Mouse (Mus musculus) retina, postnatal 1 day (tissue): Measurements from ENCODE around the gene Vcam1.
A peak's percentile ranks its signal among the peaks of the same experiment; 100 is the strongest.

Experiments
- DNase-seq: peaks from one replicate; pipeline ENCODE4 v3.0.0-alpha.2; 2012

Vcam1 gene

GRCm38 (mm10) chr3:116080939-116081676, 48.4 kb downstream of the Vcam1 start:
- DNase-seq, result no peak

GRCm38 (mm10) chr3:116080166-116080788, 49.2 kb downstream of the Vcam1 start:
- no peak for DNase-seq

GRCm38 (mm10) chr3:116078490-116078889, 51.0 kb downstream of the Vcam1 start:
- DNase-seq, result no peak

- DNase-seq, result no peak
Measured at GRCm38 (mm10) chr3:116076739-116077138, 52.7 kb downstream of the Vcam1 start.

- no peak for DNase-seq
Measured at GRCm38 (mm10) chr3:116072584-116072983, 56.9 kb downstream of the Vcam1 start.

- no peak for DNase-seq
Measured at GRCm38 (mm10) chr3:116062141-116062540, 67.3 kb downstream of the Vcam1 start.

GRCm38 (mm10) chr3:116060320-116060719, 69.2 kb downstream of the Vcam1 start:
- peak; percentile 36 for DNase-seq
